Mouse (Mus musculus): ENCODE measurements around the gene Klf14. TPM values are rescaled to one million over a fixed set of nuclear protein-coding genes. Genes with fewer than 3 reads are reported as not detected.

Klf14 gene
- polyA plus RNA-seq, 1 experiment from 2014 or later: 0.70 TPM

Other genes with a start within 250 kb of the Klf14 start
- 1,255 and 1,269 TPM in 2 replicates for gene Mest, start 235.5 kb downstream of the Klf14 start, polyA plus RNA-seq (2014; fragmentation: Nextera tagmentation; extraction: Ambion mirVana)
- gene Copg2, start 62.3 kb downstream of the Klf14 start, polyA plus RNA-seq (2014; fragmentation: Nextera tagmentation; extraction: Ambion mirVana): 42.0 and 44.0 TPM in 2 replicates
- gene Tsga13, start 43.5 kb downstream of the Klf14 start, polyA plus RNA-seq (2014; fragmentation: Nextera tagmentation; extraction: Ambion mirVana): 0.23 and 0.30 TPM in 2 replicates

Measured in midbrain, embryonic 11.5 days (tissue).